Mouse (Mus musculus) c-Kit-positive CD71-positive TER-119-positive erythroid progenitor cells, embryonic 14.5 days (primary cell): ENCODE measurements at regions not wholly inside any gene's neighbourhood (a gene's known extent, or its start where the extent isn't known, plus 50 kb on each side); places are given as distances from the start of the nearest gene placed in this dataset.

Source experiments
- DNase-seq: peaks from one replicate; pipeline ENCODE4 v3.0.0-alpha.2; 2013; ENCODE audit warnings: low spot score

DNA sequence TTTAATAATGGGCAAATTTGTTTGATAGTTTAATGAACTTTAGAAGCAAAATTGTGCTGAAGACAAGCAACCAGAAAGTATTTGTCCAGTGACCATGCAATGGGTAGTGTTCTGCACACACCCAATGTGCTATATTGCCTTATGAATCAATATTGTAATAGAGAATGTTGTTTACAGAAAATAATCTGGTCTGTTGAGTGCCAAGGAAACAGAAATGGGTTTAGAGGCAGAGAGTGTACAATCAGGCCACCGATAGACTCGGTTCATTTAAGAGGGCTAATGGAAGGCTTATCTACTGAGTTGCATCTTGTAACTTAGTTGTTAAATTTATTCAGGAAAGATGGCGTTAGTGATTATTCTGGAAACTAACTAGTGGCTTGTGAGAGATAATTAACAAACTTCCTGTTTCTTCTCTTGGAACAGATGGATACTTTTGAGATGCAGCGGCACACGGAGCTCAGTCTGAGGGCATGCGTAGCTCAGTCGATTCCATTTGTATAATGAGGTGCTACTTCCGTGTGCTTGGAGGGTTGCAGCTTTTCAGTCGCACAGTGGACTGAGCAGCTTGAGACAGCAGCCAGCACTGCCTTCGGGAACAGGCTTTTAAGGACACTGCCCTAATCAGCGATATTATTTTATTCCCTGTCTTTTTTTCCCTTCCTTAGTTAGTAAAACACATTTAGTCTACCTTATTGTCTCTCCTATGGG lies 171.6 kb upstream of the Pkn2 start:
- no peak for DNase-seq

DNA sequence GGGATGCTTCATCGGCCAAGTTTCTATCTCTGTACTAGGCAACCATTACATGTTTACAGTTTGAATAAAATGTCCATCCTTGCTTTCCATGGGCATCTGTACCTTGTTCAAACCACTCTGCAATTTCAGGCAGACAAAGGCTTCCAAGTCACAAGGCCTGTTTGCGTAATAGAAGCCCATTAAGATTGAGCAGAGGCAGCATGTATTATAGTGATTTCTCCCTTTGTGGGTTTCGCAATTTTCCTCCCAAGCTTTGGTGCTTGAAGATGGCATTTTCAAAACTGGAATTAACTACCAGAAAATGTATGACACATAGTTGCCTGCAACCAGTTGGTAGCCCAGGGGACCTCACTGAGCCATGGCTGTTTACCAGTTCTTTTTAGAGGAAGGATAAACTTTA lies 158.9 kb upstream of the Pkn2 start:
- DNase-seq: no peak

DNA sequence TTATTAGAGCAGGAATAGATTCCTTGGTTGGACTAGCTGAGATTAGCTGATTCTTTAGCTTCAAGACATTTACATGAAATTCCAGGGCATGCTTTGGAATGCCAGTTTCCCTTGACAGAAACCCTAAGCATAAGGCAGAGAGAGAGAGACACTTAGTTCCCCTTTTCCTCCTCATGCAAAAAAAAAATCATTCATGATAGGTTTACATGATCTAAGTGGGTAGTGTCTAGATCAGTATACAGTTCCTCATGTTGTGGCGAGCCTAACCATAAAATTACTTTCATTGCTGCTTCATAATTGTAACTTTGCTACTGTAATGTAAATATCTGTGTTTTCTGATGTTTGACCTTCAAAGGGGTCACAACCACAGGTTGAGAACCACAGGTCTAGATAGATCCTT lies 154.3 kb upstream of the Pkn2 start:
- no peak for DNase-seq

DNA sequence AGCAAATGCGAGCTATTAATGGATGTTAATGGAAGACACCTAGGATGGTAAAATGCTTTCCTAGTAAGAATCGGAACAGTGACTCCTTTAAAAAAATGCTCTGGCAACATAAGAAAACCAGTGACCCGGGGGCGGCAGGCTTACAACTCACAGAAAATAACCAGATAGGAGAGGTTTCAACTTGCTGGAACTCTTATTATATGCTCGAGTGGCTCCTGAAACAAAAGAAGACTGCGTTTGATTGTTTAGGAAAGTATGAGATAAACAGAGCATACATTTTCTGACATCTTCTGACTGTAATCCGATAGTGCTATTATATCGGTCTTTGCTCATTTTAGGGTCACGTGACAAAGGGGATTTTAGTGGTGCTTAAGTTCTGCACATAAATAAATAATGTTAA lies 152.8 kb upstream of the Pkn2 start:
- DNase-seq: no peak

DNA sequence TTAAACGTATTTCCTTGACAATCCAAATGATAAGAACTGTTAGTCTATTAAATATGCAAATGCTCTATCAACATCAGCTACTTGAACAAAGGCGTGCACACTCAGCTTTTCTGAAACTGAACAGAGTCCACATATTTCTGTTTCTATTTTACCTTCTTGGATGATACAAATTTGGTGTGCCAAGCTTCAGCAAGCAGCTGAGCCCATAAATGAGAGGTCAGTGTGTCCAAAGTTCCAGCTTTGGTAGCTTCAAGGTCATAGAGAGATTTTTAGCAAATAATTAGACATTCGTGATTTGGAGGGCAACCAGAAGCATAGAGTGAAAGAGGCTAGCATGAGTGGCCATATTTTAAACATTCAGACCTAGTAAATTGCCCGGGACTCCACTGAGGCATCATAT lies 140.7 kb upstream of the Pkn2 start:
- no peak for DNase-seq

DNA sequence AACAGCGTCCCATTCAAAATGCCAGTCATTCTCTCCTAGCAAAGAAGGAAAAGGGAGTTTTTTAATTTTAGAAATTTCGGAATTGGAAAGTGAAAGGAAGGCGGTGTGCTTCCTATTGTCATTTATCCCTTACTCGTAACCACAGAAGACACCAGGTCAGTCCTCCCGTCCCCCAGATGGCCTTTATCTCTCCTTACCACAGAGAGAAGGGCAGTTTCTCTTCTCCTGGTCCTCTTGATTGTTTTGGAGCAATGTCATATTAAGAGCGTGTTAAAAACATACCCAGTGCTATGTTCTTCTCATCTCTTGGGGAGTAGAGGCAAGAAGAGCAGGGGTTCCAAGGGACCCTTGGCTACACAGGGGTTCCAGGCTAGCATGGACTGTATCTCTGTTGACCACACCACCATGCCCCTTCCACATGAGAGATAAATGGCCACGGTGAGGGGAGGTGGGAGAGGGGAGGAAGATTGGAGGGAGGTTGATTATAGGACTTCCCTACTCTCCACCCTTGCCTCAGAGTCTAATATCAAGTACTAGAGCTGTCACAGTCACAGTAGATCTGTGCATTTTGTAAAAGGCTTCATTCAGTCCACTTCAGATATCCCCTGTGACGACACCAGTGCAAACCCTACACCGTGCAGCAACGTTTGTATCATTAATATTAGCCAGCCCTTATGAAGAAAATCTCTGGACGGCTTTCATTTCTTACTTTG lies 139.5 kb upstream of the Pkn2 start:
- no peak for DNase-seq

DNA sequence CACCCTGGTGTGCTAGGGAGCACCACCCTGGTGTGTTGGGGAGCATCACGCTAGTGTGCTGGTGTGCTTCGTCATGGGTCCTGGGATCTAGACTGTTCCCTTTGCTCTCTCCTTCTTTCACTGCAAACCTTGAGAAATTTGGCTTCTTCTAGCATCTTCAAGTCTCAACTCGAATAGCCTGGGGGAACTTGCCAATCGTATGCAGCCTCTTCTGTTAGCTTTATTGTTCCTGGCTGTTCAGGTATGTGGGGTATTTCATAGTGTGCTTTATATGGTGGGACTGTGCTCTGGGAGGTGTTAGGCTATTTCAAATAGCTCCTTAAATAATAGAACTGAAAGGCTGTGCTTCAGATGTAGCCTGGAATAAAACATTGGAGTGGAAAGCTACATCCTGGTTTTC lies 135.7 kb upstream of the Pkn2 start:
- DNase-seq: no peak

DNA sequence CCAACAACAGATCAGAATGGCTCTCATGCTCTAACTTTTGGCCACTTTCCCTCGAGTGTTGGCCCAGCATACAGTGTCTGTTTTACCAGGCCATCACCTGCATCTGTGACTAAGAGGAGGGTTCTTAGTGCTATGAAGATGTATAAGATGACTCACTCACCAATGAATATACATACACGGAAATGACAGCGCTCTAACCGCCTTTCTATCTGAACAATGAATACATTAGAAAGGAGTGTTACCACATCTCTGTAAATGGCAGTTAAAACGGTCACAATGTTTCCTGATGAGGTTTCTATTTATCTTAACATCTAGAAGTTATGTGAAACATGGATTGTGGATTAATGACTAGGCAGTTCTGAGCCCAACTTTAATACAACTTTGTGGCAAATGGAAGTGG lies 135.0 kb upstream of the Pkn2 start:
- no peak for DNase-seq

DNA sequence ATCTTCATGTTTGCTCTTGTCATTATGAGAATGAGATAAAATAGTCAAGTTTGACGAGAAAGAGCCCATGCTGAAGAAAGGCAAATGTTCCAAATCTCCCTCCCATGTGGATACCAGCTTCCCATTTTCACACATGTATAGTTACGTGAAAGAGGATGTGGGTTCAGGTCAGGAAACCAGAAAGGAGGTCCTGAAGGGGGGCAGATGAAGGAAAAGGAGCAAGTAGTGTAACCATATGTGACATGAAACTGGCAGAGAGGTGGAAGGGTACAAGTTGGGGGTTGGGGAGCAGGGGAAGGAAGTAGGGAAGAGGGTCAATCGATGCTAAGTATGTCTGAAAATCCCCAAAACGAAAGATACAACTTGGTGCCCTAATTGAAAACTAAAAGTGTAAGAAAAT lies 132.6 kb upstream of the Pkn2 start:
- no peak for DNase-seq

DNA sequence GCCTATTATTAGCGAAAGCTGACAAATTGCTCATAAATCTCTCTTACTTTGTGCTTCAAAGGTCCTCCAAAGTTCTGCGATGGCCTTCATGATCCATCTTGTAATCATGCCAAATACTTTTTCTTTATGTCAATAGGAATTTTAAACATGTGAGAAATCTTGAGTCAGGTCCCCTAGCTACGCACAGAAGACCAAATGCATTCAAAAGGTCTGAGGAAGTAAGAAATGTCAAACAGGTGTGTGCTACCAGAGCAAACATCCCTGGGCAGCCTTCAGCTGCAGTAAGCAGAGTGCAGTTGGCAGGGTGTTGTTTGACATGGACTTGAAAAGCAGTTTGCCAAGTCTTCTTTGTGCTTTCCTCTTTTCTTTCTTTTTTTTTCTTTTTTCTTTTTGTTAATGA lies 125.2 kb upstream of the Pkn2 start:
- DNase-seq: no peak

DNA sequence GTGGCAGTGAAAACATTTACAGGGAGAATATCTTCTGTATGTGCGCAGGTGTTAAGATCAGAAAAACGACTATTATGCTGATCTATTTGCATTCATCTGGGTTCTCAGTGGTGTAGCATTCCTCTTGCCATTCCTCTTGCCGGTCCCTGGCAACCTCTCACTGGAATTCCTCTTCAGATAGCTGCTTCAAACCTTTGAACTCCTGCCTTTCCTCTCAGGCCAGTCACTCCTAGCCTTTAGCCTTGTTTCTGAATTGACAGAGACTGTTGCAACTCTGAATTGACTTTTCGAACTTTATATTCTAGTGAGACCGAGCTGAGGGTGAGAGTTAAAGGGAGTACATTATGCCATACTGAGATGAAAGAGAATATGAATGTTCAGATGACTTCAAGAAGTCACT lies 120.1 kb upstream of the Pkn2 start:
- DNase-seq: no peak

DNA sequence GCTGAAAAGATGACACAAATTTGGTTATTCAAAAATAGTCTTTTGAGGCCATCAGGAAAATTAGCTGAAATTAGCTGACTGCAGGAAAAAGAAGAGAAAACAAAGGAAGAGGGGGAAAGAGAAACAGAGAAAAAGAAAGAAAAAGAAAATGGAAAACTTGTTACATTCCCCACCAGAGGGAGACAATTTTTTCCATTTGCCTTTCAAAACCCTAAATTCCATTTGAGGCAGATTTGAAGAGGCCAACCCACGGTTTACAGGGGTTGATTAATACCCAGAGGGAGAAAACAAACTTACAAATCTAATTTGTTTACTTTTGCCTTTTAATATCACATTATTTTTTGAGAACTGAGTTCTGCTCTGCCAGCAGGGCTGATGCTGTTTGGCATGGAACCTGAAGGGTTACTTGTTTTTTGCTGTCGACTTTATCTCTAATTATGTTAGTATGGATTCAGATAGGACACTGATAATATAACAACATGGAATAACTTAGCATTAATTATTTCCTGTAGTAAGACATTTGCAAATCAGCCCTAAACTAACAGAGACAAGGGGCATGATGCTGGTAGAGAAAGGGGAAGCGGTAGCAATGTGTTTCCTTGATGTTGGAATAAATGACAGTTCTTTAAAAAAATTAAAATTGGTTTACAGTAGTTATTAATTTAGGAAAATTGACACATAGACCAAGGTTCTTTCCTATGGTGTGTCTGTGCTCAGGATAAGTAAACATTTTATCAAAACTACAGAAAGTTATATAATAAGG lies 114.4 kb upstream of the Pkn2 start:
- DNase-seq: no peak

DNA sequence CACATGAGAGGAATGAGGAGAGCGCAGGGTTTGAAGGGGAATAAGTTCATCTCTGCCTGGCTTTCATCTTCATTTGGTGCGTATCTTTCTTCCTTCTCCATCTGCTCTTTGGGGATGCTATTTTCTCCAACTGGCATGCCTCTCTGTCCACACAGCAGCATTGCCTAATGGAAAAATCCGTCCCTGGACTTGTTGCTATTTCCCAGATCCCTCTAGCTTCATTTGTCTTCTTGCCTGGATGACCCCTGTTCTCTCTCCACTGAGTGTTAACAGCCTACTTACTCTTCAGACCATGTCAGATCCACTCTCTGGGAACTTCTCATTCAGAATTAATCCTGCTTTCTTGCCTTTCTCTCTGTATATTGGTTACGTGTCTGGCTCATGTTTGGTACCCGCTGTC lies 102.7 kb upstream of the Pkn2 start:
- no peak for DNase-seq

DNA sequence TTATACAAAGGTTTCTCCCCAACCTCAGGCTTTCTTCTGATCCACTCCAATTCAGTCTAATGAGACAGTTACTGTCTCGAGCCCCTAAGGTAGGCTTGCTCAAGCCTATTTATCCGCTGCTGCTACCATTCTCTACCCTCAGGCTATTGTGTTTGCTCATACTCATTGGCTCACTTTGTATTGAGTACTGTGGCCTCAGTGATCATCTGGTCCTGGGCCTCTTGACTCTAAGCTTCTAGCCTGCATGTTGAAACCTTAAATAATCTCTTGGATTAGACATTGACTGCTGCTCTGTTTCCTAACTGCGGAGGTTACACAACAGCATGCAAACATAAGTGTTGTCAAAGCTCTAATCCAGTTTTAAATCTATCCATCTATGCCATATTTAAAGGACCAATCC lies 99.4 kb upstream of the Pkn2 start:
- DNase-seq: no peak

DNA sequence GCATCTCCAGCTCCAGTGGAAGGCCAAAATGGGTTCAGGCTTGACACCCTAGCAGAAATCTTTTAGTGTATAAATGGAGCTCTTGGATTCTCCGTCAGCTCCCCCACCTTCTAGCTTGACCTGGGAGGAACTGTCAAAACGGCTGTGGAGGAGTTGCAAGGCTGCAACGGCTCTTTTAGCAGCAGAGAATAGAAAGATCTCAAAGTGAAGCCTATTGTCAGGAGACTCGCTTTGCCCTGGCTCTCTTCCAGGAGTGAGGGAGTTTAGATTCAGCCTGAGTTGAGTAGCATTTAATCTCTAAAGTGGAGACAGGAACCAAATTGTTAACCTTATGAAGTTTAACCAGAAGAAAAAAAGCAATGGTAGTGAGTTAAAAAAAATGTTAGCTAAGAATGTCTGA lies 97.4 kb upstream of the Pkn2 start:
- DNase-seq: no peak

DNA sequence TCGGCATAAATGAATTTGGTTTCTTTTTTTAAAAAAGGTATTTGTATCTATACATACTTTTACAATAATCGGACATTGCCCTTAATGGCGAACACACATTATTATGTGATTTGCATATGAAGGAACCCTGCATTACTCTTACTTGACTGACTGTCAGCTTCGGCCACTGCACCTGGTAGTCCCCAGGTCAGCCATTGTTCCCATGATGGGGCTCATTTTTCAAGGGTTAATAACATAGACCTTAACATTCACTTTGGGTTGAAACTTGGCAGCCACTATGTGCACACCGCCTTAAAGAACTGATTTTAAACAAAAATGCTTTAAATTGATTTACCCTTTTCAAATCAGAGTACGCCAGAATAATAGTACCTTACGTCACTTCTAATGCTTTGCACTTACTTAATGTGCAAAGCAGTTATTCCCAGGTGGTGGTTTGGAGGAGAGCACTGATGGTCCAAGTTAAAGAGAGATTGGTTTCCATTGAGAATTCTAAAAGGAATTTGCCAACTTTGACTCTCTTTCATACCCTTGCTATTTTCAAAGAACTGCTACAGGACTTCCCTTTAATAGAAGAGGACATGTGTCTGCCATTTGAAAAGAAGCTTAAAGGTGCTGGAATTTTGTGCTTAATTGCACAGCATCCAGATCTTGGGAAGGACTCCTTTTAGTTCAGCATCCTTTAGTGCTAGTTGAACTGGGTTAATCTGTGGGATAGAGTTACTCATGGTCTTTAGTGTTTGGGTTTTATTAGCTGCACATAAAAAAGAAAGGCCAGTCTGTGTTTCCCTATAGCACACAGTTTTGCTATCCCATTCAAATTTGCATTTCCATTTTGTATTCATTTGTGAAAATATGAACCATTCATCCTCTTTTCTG lies 95.0 kb upstream of the Pkn2 start:
- no peak for DNase-seq

DNA sequence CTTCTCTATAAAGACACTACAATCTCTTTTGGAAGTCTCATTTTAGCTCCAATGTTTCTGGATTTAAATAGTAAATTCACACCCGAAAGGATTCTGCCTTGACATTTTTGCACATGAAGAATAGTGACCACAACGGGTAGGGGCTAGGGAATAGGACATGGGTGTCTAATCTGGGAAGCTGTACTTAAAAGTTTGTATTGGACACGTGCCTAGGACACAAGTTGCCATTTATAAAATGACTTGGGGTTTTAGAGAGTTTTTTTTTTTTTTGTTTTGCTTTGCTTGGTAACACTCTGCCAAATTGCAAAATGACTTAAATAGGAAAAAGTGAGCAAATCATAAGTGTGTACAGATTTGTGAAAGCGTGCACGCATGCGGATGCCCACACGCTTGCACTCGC lies 93.8 kb upstream of the Pkn2 start:
- no peak for DNase-seq

DNA sequence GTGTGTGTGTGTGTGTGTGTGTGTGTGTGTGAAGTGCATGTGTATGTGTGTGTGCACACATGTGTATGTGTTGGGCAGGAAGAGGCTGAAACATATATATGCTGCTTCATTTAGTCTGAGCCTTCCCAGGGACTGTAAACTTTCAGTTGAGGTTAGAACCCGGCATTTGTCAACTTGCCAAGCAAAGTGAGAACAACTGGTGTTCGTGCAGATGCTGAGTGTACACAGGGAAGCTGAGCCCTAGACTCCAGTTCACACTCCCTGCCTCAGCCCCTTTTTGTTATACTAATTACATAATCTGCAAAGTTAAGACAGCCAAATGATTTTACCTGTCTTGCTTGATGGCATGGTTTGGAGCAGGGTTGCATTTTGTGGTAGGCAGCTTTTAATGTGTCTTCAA lies 87.7 kb upstream of the Pkn2 start:
- DNase-seq: no peak

DNA sequence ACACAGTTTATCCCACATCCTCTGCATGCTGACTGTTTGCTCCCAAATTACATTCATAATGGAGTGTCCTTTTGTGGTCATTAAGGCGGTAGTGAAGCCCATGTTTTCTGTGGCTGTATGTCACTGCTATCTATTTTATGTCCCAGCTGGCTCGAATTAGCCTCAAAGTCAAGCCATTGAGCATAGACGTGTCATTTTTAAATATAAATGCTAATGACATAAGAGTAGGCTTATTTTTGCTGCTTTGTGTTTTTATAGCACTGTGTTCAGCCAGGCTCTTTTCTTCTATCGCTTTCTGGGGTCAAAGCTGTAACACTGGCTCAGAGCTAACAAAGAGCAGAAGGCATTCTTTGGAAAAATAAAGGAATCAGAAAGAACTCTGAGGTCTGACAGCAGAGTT lies 83.8 kb upstream of the Pkn2 start:
- no peak for DNase-seq

DNA sequence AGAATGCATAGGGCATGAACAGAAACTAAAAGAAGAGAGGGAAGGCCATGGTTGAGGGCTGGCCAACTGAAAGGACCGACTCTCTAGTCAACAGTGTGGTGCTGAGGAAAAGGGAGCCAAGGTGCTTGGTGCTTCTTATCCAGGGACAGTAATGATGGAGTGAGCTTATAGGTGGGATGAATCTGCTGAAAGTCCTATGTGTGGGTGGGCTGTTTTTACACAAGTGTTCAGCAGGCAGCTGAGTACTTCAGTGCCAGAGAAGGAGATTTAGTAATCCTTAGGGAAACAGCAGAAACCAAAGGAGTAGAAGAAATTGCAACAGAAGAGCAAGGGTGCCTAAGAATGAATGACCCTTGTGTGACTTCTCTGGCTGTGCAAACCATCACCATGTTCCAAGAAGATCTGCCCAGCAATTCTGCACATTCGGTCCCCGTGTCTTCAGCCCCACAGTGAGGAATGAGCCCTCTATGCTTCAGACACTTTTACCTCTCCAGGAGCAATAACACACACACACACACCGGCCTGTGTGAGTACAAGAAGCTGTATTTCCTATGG lies 82.1 kb upstream of the Pkn2 start:
- DNase-seq: no peak

DNA sequence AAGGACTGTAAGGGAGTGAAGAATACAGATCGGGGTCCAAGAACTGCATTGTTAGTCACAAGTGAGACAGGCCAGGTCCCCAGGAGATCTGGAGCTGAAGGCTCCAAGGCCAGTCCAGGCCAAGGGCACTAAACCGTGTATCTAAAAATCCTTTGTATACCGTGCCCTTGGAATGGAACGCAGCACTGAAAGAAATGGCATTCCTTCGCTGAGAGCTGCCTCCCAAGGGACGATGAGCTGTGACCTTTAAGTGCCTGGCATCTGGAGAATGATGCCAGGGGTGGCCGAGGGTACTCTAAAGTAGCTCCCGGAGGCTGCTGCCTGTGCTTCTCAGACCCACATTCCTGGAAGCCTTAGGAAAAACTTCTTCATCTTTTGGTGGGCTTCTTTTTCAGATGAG lies 76.0 kb upstream of the Pkn2 start:
- DNase-seq: no peak

DNA sequence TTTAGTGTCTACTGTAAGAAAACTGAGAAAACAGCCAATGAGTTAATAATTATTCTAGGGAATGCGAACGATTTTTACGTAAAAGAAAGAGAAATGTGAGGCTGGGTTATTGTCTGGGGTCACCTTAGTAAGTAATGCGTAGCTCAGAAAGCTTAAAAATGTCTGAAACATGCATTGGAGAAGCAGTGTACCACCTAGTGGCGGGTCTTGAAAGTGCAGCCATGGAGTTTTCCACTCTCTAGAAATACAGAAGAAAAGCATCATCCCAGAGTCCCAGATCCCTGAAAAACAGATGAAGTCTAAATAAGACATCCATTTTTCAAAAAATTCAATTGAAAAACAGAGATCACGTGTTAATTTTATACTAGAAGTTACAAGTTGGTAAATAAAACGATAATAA lies 67.0 kb upstream of the Pkn2 start:
- DNase-seq: peak; percentile 57
